Mouse (Mus musculus) heart, embryonic 12.5 days (tissue): ENCODE data around the gene Fam50a. TPM values are rescaled to one million over a fixed set of nuclear protein-coding genes. Genes with fewer than 3 reads are reported as not detected.
"Not testable (repeated sequence)": the region's sequence is repeated elsewhere in the genome, so short reads cannot be mapped to it uniquely, and the experiment has no call there.

Source experiments
- ATAC-seq: fragments of 200-750 bp; cut with Nextera tagmentation; 2 replicates; pipeline ENCODE4 v1.8.0; 2017; ENCODE audit warnings: moderate TSS enrichment, moderate library complexity; ENCODE audit not compliant: insufficient number of reproducible peaks, low FRiP score
- H3K27ac ChIP-seq: fragments of 300-500 bp; sonication (generic); 2 replicates; pipeline ENCODE4 v1.5.1; 2016; ENCODE audit warnings: mild to moderate bottlenecking, moderate library complexity; ENCODE audit not compliant: poor library complexity, severe bottlenecking
- H3K27me3 ChIP-seq: fragments of 300-500 bp; sonication (generic); replicated peaks from 2 replicates; pipeline ENCODE4 v1.6.1; 2016; ENCODE audit warnings: mild to moderate bottlenecking, moderate library complexity
- H3K36me3 ChIP-seq: fragments of 300-500 bp; sonication (generic); 2 replicates; pipeline ENCODE4 v1.6.1; 2016; ENCODE audit warnings: mild to moderate bottlenecking, moderate library complexity
- H3K4me1 ChIP-seq: fragments of 300-500 bp; sonication (generic); replicated peaks from 2 replicates; pipeline ENCODE4 v1.6.1; 2016; ENCODE audit warnings: mild to moderate bottlenecking
- H3K4me2 ChIP-seq: fragments of 300-500 bp; sonication (generic); 2 replicates; pipeline ENCODE4 v1.6.1; 2016; ENCODE audit warnings: mild to moderate bottlenecking, moderate library complexity
- H3K4me3 ChIP-seq: fragments of 300-500 bp; sonication (generic); 2 replicates; pipeline ENCODE4 v1.5.1; 2016; ENCODE audit warnings: mild to moderate bottlenecking
- H3K9ac ChIP-seq: fragments of 300-500 bp; sonication (generic); 2 replicates; pipeline ENCODE4 v1.6.1; 2016; ENCODE audit warnings: mild to moderate bottlenecking, moderate library complexity
- H3K9me3 ChIP-seq: fragments of 300-500 bp; sonication (generic); replicated peaks from 2 replicates; pipeline ENCODE4 v1.6.1; 2016; ENCODE audit warnings: mild to moderate bottlenecking, moderate library complexity
- WGBS: fragments of 180-500 bp; shearing (Covaris S2); methylation state at CpG from one replicate; pipeline ENCODE4 v1.1.7; 2016; 5-methylcytosine and 5-hydroxymethylcytosine counted together
- microRNA-seq: library from miRNA; unstranded; fragments of <30 nt; microRNA quantifications from one replicate; pipeline ENCODE4, GENCODE M21; 2017
- polyA plus RNA-seq: library from polyadenylated mRNA; unstranded; fragments of >200 nt; fragmentation: Nextera tagmentation; extraction: Ambion mirVana; gene quantifications from 2 replicates; pipeline ENCODE4 v1.2.1, GENCODE M21; 2016

Fam50a gene
- polyA plus RNA-seq, 1 experiment from 2014 or later = 53.1 TPM

GRCm38 (mm10) chrX:74352645-74353466 is 40.0 kb downstream of the Fam50a start:
- H3K27ac ChIP-seq = peak overlapping the region; percentile 33; the same call in 1 of the 2 replicates
- H3K4me1 ChIP-seq = no peaks in the 10 kb centered on the region
- no peaks in the 10 kb centered on the region for H3K9me3 ChIP-seq
- H3K27me3 ChIP-seq = no peaks in the 10 kb centered on the region
- H3K9ac ChIP-seq = peak overlapping the region; percentile 74
- peak overlapping the region; percentile 73 for H3K4me2 ChIP-seq
- H3K4me3 ChIP-seq = peak overlapping the region; percentile 59
- WGBS = 21% methylated on average over 13 of the region's 13 CpGs
- no peak for ATAC-seq
- H3K36me3 ChIP-seq = no peaks in the 10 kb centered on the region

- Histone ChIP-seq H3K27ac (peak within 1 kb of the TSS; percentile 33; the same call in 1 of the 2 replicates), H3K4me1 (no peaks in the 10 kb centered on the region), H3K9me3 (no peaks in the 10 kb centered on the region), H3K4me3 (peak within 1 kb of the TSS; percentile 59), H3K9ac (peak within 1 kb of the TSS; percentile 74), H3K4me2 (peak within 1 kb of the TSS; percentile 73), H3K36me3 (no peaks in the 10 kb centered on the region), H3K27me3 (no peaks in the 10 kb centered on the region)
- ATAC-seq = peak; percentile 81
- 26% methylated on average over 11 of the region's 22 CpGs for WGBS
These were observed 40.6 kb downstream of the Fam50a start, which contains the start of gene Lage3 for GRCm38 (mm10) chrX:74353467-74353770. Gene Lage3, minus strand, starts transcription at chrX:74353618.

- H3K36me3 ChIP-seq, H3K27ac ChIP-seq: not testable (repeated sequence)
These were observed 44.2 kb downstream of the Fam50a start for GRCm38 (mm10) chrX:74357069-74357468.

GRCm38 (mm10) chrX:74359171-74359570 is 46.3 kb downstream of the Fam50a start:
- 42% methylated on average over 11 of the region's 11 CpGs for WGBS
- Histone ChIP-seq H3K4me2 (no peak overlapping the region), H3K27ac (no peak overlapping the region), H3K9ac (no peak overlapping the region), H3K4me1 (no peaks in the 10 kb centered on the region), H3K4me3 (no peak overlapping the region), H3K9me3 (no peaks in the 10 kb centered on the region), H3K27me3 (no peaks in the 10 kb centered on the region), H3K36me3 (no peaks in the 10 kb centered on the region)
- no peak for ATAC-seq

More at GRCm38 (mm10) chrX:74357069-74357468, 44.2 kb downstream of the Fam50a start:
- H3K9me3 ChIP-seq, H3K9ac ChIP-seq, H3K4me1 ChIP-seq, H3K27me3 ChIP-seq, H3K4me3 ChIP-seq, ATAC-seq, H3K4me2 ChIP-seq: not testable (repeated sequence)
- 79% methylated on average over 3 of the region's 3 CpGs for WGBS

DNA sequence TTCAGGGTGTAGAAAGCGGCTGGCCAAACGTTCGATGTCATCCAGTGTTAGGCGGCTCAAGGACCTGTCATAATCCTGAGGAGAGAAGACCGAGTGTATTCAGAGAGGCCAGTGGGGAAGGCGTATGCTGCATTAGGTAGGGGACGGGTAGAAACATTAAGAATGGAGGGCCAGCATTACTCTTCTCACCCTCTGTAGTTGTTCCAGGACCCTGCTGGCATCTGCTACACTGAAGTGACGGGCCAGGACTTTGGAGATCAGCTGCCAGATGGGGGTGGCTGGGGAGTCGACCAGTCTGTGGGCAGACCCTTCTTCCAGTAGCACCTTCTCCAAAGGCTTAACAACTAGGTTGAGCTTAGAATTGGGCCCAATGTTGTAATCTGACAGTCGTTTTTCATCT is 54.7 kb downstream of the Fam50a start:
- Histone ChIP-seq H3K27me3 (no peaks in the 10 kb centered on the region), H3K9ac (peak overlapping the region; percentile 88), H3K36me3 (peaks cover 22% of the 10 kb centered on the region), H3K9me3 (no peaks in the 10 kb centered on the region), H3K4me1 (peaks cover 10% of the 10 kb centered on the region), H3K27ac (peak overlapping the region; percentile 76; the same call in 1 of the 2 replicates), H3K4me3 (peak overlapping the region; percentile 74), H3K4me2 (peak overlapping the region; percentile 75)
- ATAC-seq = no peak
- 58% methylated on average over 10 of the region's 10 CpGs for WGBS

- Histone ChIP-seq H3K36me3 (peaks cover 22% of the 10 kb centered on the region), H3K9me3 (no peaks in the 10 kb centered on the region), H3K4me2 (peak overlapping the region; percentile 75), H3K4me1 (peaks cover 10% of the 10 kb centered on the region), H3K9ac (peak overlapping the region; percentile 88), H3K4me3 (peak overlapping the region; percentile 74), H3K27ac (peak overlapping the region; percentile 76), H3K27me3 (no peaks in the 10 kb centered on the region)
- 10% methylated on average over 42 of the region's 49 CpGs for WGBS
- ATAC-seq = peak; percentile 75
These were observed 55.5 kb downstream of the Fam50a start for GRCm38 (mm10) chrX:74368209-74368909.

Small RNAs within 50 kb of the gene (microRNA-seq; reads per million reads assigned to microRNA genes)
- gene Mir7091 (0.71 reads per million), gene Mir7092 (not detected)

Other genes with a start within 250 kb of the Fam50a start
- gene Opn1mw, start 185.6 kb upstream of the Fam50a start, polyA plus RNA-seq = not detected in 2 replicates
- 12.0 and 14.0 TPM in 2 replicates for gene Mecp2, start 177.7 kb upstream of the Fam50a start, polyA plus RNA-seq
- not detected in 2 replicates for gene Tex28, start 145.2 kb upstream of the Fam50a start, polyA plus RNA-seq
- not detected in 2 replicates for gene Tktl1, start 135.8 kb upstream of the Fam50a start, polyA plus RNA-seq
- 226 and 227 TPM in 2 replicates for gene Flna, start 63.2 kb upstream of the Fam50a start, polyA plus RNA-seq
- gene Emd, start 58.3 kb upstream of the Fam50a start, polyA plus RNA-seq = 16.8 and 17.3 TPM in 2 replicates
- gene Rpl10, start 42.2 kb upstream of the Fam50a start, polyA plus RNA-seq = 437 and 446 TPM in 2 replicates
- 70.5 and 71.3 TPM in 2 replicates for gene Taz, start 31.1 kb upstream of the Fam50a start, polyA plus RNA-seq
- 10.2 and 10.8 TPM in 2 replicates for gene Dnase1l1, start 30.7 kb upstream of the Fam50a start, polyA plus RNA-seq
- 125 and 128 TPM in 2 replicates for gene Atp6ap1, start 15.9 kb upstream of the Fam50a start, polyA plus RNA-seq
- 167 and 174 TPM in 2 replicates for gene Gdi1, start 8.0 kb upstream of the Fam50a start, polyA plus RNA-seq
- 9.6 and 9.8 TPM in 2 replicates for gene Plxna3, start 16.0 kb downstream of the Fam50a start, polyA plus RNA-seq
- gene Lage3, start 40.6 kb downstream of the Fam50a start, polyA plus RNA-seq = 93.9 and 95.5 TPM in 2 replicates
- 57.4 and 58.2 TPM in 2 replicates for gene Ubl4a, start 60.2 kb downstream of the Fam50a start, polyA plus RNA-seq
- gene Slc10a3, start 60.3 kb downstream of the Fam50a start, polyA plus RNA-seq = 13.5 and 13.7 TPM in 2 replicates
- 25.7 and 26.8 TPM in 2 replicates for gene Fam3a, start 80.2 kb downstream of the Fam50a start, polyA plus RNA-seq
- 25.6 and 29.4 TPM in 2 replicates for gene Ikbkg, start 80.3 kb downstream of the Fam50a start, polyA plus RNA-seq
- 18.5 TPM in 2 replicates for gene G6pdx, start 116.2 kb downstream of the Fam50a start, polyA plus RNA-seq
- not detected in 2 replicates for gene Gm6880, start 168.4 kb downstream of the Fam50a start, polyA plus RNA-seq